Mouse (Mus musculus): ENCODE data around the gene A930004D18Rik. TPM values are rescaled to one million over a fixed set of nuclear protein-coding genes. Genes with fewer than 3 reads are reported as not detected.

Gene A930004D18Rik
- polyA plus RNA-seq, 1 experiment = 5.5 TPM

DNA sequence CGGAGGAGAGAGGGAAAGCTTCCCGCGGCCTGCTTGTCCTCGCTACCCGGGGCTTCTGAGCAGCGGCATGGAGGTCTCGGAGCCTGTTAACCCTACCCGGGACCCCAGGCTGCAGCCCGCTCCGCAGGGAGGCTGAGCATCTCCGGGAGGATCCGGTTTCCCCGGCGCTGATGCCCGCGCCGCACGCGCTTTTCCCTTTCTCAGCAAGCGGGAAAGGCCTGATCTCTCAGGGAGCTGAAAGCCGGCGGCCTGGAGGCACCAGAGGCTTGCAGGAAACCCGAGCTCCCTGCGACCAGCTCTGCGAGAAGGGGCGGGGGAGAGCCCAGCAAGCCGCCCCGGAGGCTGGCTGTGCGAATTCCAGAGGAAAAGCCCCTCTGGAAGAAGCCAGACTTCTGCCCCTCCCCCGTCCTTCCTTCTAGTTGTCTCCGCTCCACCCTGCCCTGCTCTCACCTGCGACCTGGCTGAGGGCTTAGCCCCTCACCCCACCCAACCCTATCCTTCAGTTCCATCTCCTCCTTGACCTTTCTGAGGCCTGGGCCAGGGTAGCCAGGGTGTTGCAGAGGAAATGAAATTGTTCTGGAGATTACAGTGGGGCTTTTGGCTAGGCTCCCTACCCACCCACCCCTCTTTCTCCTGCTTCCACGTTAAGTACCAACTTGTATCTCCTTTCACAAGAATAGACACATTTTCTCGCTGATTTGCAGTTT, 5.6 kb downstream of the A930004D18Rik start:
- peak; percentile 79 for DNase-seq (ENCODE audit: low read depth)
- TF ChIP-seq POLR2A (IDR thresholded peaks at IDR 0.05; ENCODE audit: borderline replicate concordance, extremely low read depth, insufficient read depth, insufficient read length, poor library complexity, severe bottlenecking) (no peak), CTCF (IDR thresholded peaks at IDR 0.05; ENCODE audit: borderline replicate concordance, extremely low read depth, insufficient read depth, insufficient read length) (no peak)

DNA sequence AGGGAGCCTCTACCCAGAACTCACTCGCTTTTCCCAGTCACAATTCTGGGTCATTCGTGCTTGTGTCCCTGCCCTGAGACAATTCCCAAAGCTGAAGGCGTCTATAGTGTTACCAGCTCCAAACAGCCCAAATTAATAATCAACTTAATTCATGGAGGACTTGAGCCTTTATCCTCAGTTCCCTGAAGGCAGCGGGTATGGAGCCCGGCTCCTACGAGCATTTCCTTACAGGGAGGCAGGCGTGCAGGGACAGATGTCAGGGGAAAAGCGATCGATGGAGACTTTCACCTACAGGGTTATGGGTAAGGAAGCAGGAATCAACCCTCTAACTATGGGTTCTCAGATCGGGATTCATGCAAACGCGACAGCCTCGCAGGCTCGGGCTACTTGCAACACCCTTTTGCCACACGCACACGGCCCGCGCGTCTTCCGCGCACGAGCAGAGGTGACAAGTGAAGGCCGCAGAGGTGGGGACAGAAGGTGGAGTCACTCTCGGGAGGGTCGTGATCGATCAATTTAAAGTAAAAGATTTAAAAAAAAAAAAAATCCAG, 6.2 kb downstream of the A930004D18Rik start:
- no peak for TF ChIP-seq POLR2A (IDR thresholded peaks at IDR 0.05; ENCODE audit: borderline replicate concordance, extremely low read depth, insufficient read depth, insufficient read length, poor library complexity, severe bottlenecking)
- TF ChIP-seq CTCF (IDR thresholded peaks at IDR 0.05; ENCODE audit: borderline replicate concordance, extremely low read depth, insufficient read depth, insufficient read length) = no peak

DNA sequence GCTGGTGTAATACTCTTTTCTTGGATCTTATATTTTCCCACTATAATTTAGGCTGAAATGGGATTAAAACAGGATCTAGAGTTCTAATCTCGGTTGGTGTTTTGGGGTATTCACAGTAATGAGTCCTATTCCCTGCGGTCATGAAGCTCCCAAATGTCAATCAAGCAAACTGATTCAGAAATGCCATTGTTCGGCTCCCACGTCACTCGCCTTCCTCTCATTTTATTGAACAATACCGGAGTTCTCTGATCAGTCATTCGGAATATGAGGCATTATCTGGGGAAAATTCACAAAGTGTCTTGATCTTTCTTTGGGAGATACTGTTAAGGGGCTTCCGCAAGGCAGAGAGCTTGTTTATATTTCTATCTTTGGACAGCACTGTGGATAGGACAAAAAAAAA, 7.0 kb downstream of the A930004D18Rik start:
- TF ChIP-seq CTCF (IDR thresholded peaks at IDR 0.05; ENCODE audit: borderline replicate concordance, extremely low read depth, insufficient read depth, insufficient read length) (no peak), POLR2A (IDR thresholded peaks at IDR 0.05; ENCODE audit: borderline replicate concordance, extremely low read depth, insufficient read depth, insufficient read length, poor library complexity, severe bottlenecking) (no peak)
- DNase-seq (ENCODE audit: low read depth) = peak; percentile 90

More for the DNA sequence above, 6.2 kb downstream of the A930004D18Rik start:
- DNase-seq (ENCODE audit: low read depth) = peak; percentile 81

DNA sequence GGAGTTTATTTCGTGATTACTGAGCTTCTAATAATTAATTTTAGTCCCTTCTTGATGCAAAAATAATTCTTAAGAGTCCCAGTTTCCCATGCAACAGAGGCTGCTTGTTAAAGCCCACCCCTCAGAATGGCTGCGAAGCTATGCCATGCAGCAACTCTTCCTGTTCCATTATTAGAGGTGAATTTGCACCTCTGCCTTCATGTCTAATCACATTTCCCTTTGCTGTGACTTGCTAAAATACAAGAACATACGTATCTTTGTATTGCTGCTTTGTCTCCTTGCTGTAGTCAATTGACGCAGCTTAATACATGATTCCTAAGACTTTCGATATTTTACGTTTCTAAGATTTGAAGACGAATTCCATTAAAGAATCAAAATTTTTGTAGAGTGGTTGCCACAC, 7.9 kb downstream of the A930004D18Rik start:
- TF ChIP-seq CTCF (IDR thresholded peaks at IDR 0.05; ENCODE audit: borderline replicate concordance, extremely low read depth, insufficient read depth, insufficient read length) (no peak), POLR2A (IDR thresholded peaks at IDR 0.05; ENCODE audit: borderline replicate concordance, extremely low read depth, insufficient read depth, insufficient read length, poor library complexity, severe bottlenecking) (no peak)
- peak; percentile 74 for DNase-seq (ENCODE audit: low read depth)

DNA sequence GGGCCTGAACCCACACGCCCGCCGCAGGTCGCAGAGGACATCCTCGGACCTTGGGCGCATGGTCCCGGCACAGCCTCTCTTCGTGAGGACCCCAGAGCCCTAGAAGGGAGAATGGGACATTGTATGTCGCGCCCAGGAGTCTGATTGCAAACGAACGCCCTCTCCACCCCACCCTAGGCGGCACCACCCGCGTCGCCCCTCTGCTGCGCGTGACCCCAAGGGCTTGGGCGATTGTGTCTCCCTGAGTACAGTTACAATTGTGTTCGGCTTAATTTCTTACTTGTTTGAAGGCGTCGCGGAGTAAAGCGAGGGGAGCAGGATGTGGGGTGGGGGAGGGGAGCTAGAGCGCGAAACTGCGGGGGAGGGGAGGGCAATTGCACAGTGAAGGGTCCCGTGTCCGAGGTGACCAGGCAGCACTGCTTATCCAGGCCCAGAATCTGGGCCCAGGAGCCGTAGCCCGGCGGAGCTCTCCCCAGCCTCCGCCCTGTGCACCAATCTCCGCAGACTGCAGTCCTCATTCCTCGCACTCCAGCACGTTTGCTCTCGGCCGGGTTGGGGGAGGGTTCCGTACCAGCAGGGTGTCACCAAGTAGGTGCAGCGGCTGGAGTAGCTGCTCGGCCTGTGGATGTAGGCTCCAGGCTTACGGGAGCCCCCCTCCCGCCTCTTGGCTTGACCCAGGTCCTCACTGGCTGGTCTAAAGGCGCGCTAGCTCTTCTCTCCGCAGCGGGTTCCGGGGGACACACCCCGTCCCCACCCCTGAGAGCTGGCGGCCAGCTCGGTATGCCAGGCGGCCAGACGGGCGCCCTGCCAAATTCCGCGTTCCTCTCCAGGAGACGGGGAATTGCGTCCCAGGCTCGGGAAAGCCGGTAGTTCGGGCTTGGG, 9.2 kb downstream of the A930004D18Rik start:
- TF ChIP-seq POLR2A (IDR thresholded peaks at IDR 0.05; ENCODE audit: borderline replicate concordance, extremely low read depth, insufficient read depth, insufficient read length, poor library complexity, severe bottlenecking) (peak; percentile 26; the same call in 1 of the 2 replicates), CTCF (IDR thresholded peaks at IDR 0.05; ENCODE audit: borderline replicate concordance, extremely low read depth, insufficient read depth, insufficient read length) (no peak)
- DNase-seq (ENCODE audit: low read depth) = peak; percentile 96

DNA sequence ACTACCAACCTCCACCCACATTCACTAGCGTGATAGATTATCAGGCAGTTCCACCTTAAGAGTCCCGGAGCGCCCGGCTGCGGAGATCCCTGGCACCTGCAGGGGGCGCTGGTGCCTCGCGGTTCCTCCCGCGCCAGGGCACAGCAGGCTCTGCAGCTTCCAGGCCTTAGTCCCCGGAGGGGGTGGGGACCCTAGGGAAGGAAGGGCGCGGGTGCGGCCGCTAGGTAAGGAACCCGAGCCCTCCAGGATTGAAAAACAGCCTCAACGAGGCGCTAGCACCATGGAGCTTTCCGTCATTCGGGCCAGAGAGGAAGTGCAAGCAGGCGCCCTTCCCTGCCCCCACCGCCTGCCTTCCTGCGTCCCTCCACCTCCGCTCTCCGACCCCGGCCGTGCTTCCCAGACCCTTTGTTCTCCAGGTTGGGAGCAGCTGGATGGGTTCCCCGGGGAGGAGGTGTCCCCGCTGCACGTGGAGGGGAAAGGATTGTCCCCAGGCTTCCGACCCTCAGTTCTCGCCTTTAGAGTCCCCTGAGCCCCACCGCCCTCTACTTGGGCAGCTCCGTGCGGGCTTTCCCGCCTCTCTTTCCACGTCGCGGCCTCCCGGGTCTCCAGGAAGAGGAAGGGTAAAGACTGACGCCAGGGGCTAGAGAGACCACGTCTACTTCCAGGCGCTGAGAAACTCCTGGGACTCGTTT, 9.9 kb downstream of the A930004D18Rik start:
- TF ChIP-seq CTCF (IDR thresholded peaks at IDR 0.05; ENCODE audit: borderline replicate concordance, extremely low read depth, insufficient read depth, insufficient read length) = peak; percentile 93
- TF ChIP-seq POLR2A (IDR thresholded peaks at IDR 0.05; ENCODE audit: borderline replicate concordance, extremely low read depth, insufficient read depth, insufficient read length, poor library complexity, severe bottlenecking) = peak; percentile 74; the same call in 1 of the 2 replicates
- peak; percentile 98 for DNase-seq (ENCODE audit: low read depth)

DNA sequence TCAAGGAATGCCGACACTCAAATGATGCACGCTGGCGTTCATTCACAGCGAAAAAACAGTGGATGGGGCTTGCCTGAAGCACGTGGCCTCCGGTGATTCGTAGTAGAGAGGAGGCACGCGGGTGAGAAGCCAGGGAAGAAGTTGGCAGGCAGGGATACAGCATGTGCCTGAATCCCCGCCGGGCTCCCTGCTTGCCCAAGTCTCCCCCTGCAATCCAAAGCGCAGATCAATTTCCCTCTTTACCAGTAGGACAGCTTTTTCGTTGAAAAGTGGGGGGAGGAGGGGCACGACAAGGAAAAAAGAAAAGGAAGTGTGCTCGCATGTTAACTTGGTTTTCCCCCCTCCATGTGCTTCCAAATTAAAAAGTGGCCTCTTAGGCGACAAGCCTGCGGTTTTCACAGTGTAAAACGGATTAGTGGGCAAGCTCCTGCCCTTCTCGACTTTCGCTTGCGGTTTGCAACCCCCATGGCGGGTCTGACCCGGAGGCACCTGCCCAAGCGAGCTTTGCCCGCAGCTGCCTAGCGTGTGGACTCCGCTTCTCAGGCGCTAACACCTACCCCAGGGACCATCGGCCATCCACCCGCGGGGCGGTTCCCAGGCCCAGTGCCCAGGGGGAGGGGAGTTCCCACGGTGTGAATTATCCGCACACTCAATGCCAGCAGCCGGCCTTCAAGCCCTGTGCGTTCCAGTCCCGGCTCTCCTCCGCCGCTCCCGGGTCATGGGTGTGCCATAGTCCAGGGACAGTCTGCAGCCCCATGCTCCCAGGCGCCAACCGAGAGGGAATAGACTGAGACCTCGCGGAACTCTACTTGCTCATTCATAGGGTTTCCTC, 11.2 kb downstream of the A930004D18Rik start:
- DNase-seq (ENCODE audit: low read depth) = peak; percentile 91
- TF ChIP-seq CTCF (IDR thresholded peaks at IDR 0.05; ENCODE audit: borderline replicate concordance, extremely low read depth, insufficient read depth, insufficient read length) (no peak), POLR2A (IDR thresholded peaks at IDR 0.05; ENCODE audit: borderline replicate concordance, extremely low read depth, insufficient read depth, insufficient read length, poor library complexity, severe bottlenecking) (no peak)

DNA sequence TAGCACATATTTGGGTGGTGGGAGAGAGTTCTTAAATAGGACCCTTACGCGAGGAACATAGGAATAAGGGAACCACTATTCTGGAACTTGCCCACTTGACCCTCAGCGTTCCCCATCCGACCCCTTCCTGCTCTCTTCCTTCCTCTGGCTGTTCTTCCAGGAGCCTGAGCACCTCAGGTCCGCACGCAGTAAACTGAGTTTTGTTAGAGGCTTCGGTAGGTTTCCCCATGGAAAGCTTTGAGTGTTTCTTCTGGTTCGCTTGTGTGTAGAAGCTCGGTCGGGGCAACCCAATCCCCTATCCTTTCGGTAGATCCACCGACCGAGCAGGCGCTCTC, 11.8 kb downstream of the A930004D18Rik start:
- TF ChIP-seq POLR2A (IDR thresholded peaks at IDR 0.05; ENCODE audit: borderline replicate concordance, extremely low read depth, insufficient read depth, insufficient read length, poor library complexity, severe bottlenecking) (no peak), CTCF (IDR thresholded peaks at IDR 0.05; ENCODE audit: borderline replicate concordance, extremely low read depth, insufficient read depth, insufficient read length) (no peak)
- DNase-seq (ENCODE audit: low read depth) = no peak

DNA sequence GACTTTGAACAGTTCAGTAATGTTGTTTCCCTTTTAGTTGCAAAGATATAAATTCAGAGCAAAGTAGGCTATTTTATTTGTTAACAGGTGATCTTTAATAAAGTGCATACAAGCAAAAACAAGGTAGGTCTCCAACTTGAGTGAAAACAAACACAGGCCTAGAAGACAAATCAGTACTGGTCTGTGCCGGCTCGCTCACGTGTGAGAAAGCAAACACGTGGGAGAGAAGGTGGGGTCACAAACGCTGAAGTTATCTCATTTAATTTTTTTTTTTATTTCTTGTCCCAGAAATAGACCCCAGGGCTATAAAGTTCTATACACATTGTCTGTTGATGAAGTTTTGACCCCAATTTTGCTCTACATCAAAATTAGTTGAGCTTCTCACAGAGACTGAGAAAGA, 12.4 kb downstream of the A930004D18Rik start:
- DNase-seq (ENCODE audit: low read depth) = peak; percentile 58
- no peak for TF ChIP-seq POLR2A (IDR thresholded peaks at IDR 0.05; ENCODE audit: borderline replicate concordance, extremely low read depth, insufficient read depth, insufficient read length, poor library complexity, severe bottlenecking)
- no peak for TF ChIP-seq CTCF (IDR thresholded peaks at IDR 0.05; ENCODE audit: borderline replicate concordance, extremely low read depth, insufficient read depth, insufficient read length)

DNA sequence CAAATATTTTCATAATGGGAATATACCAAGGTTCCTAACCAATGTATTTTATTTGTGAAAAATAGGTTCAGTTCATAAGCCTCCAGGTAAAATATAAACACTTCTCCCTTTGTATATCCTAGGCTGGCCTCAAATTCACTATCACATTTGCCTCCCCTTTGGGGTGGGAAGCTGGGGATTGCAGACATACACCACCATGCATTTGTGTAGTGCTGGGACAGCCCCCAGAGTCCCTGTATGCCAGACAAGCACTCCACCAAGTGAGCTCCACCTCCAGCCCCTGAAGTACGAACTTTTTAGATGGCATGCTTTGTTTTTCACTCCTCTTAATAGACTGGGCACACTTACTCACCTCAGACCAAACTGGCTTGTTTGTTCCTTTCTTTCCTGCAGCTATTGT, 14.7 kb downstream of the A930004D18Rik start:
- TF ChIP-seq CTCF (IDR thresholded peaks at IDR 0.05; ENCODE audit: borderline replicate concordance, extremely low read depth, insufficient read depth, insufficient read length) (no peak), POLR2A (IDR thresholded peaks at IDR 0.05; ENCODE audit: borderline replicate concordance, extremely low read depth, insufficient read depth, insufficient read length, poor library complexity, severe bottlenecking) (no peak)
- no peak for DNase-seq (ENCODE audit: low read depth)

All from brain, embryonic 14.5 days (tissue).